Mouse (Mus musculus) CH12.LX (cell line): ENCODE measurements at regions not wholly inside any gene's neighbourhood (a gene's known extent, or its start where the extent isn't known, plus 50 kb on each side); places are given as distances from the start of the nearest gene placed in this dataset.

Experiments used
- DNase-seq: peaks from one replicate; pipeline ENCODE4 v3.0.0-alpha.2; 2013; ENCODE audit errors: extremely low read depth
- H3K27ac ChIP-seq: 2 replicates; pipeline ENCODE4 v1.5.1; 2012; ENCODE audit warnings: low read depth, mild to moderate bottlenecking, control low read depth, moderate library complexity; ENCODE audit not compliant: insufficient read depth
- H3K27me3 ChIP-seq: replicated peaks from 2 replicates; pipeline ENCODE3; 2012; ENCODE audit warnings: inconsistent platforms
- H3K36me3 ChIP-seq, 2 experiments: replicated peaks in 1 of 2; 2 replicates each; pipeline versions ENCODE3 to v1.6.1; 2012; ENCODE audit warnings: inconsistent platforms in 1 of 2, low read length in 1 of 2, mild to moderate bottlenecking in 1 of 2, mixed read lengths in 1 of 2, moderate library complexity in 1 of 2; ENCODE audit not compliant: control insufficient read depth in 1 of 2, insufficient read depth in 1 of 2
- H3K4me1 ChIP-seq, 2 experiments: 2 replicates each; pipeline ENCODE4 v1.6.1; 2012; ENCODE audit warnings: inconsistent platforms in 1 of 2, moderate library complexity in 1 of 2; ENCODE audit not compliant: insufficient read depth in 2 of 2, control insufficient read depth in 1 of 2
- H3K4me2 ChIP-seq: 2 replicates; pipeline ENCODE4 v1.6.1; 2012; ENCODE audit warnings: low read depth, mild to moderate bottlenecking, control low read depth; ENCODE audit not compliant: poor library complexity, insufficient read depth, severe bottlenecking
- H3K4me3 ChIP-seq, 3 experiments: fragments of 150-350 bp in 1 of 3; sonication (generic) in 1 of 3; replicated peaks in 1 of 3; 2 replicates each; pipeline versions ENCODE3 to v1.5.1; 2011 to 2012; ENCODE audit warnings: low read depth in 2 of 3, low read length in 2 of 3, mild to moderate bottlenecking in 2 of 3, moderate library complexity in 2 of 3, control low read depth in 1 of 3, improper control_type of control experiment in 1 of 3, inconsistent platforms in 1 of 3, mixed read lengths in 1 of 3; ENCODE audit not compliant: poor library complexity in 1 of 3
- H3K79me2 ChIP-seq: replicated peaks from 2 replicates; pipeline ENCODE4 v1.6.1; 2012; ENCODE audit warnings: mild to moderate bottlenecking, moderate library complexity; ENCODE audit not compliant: control insufficient read depth, poor library complexity, insufficient read depth, severe bottlenecking; ENCODE audit errors: extremely low read depth
- H3K9ac ChIP-seq: 2 replicates; pipeline ENCODE4 v1.6.1; 2012; ENCODE audit warnings: low read depth, mild to moderate bottlenecking, control low read depth, moderate library complexity; ENCODE audit not compliant: insufficient read depth
- H3K9me3 ChIP-seq: replicated peaks from 2 replicates; pipeline ENCODE3; 2012; ENCODE audit warnings: low read length, inconsistent platforms, mixed read lengths
- BHLHE40 ChIP-seq: IDR thresholded peaks from 2 replicates; pipeline ENCODE4 v1.6.1; 2011; ENCODE audit warnings: mild to moderate bottlenecking, low read depth, low read length, improper control_type of control experiment
- CHD2 ChIP-seq: IDR thresholded peaks from 2 replicates; pipeline ENCODE4 v1.6.1; 2011; ENCODE audit warnings: low read length, improper control_type of control experiment
- E2F4 ChIP-seq: IDR thresholded peaks from 2 replicates; pipeline ENCODE4 v1.6.1; 2011; ENCODE audit warnings: low read depth, low read length, improper control_type of control experiment; ENCODE audit not compliant: insufficient replicate concordance
- ELF1 ChIP-seq: IDR thresholded peaks from 2 replicates; pipeline ENCODE4 v1.6.1; 2014; ENCODE audit warnings: low read depth, mild to moderate bottlenecking, inconsistent platforms, low read length, improper control_type of control experiment
- GABPA ChIP-seq: IDR thresholded peaks from 2 replicates; pipeline ENCODE4 v1.6.1; 2012; ENCODE audit warnings: low read depth, low read length, improper control_type of control experiment, inconsistent platforms; ENCODE audit not compliant: insufficient replicate concordance
- MXI1 ChIP-seq: IDR thresholded peaks from 2 replicates; pipeline ENCODE4 v1.6.1; 2011; ENCODE audit warnings: mild to moderate bottlenecking, low read depth, low read length, improper control_type of control experiment
- RAD21 ChIP-seq: IDR thresholded peaks from 2 replicates; pipeline ENCODE4 v1.6.1; 2011; ENCODE audit warnings: low read depth, mild to moderate bottlenecking, low read length, improper control_type of control experiment, moderate library complexity
- RCOR1 ChIP-seq: conservative IDR thresholded peaks from 2 replicates; pipeline ENCODE4 v1.6.1; 2012; ENCODE audit warnings: low read depth, mild to moderate bottlenecking, inconsistent platforms, low read length, improper control_type of control experiment
- SIN3A ChIP-seq: IDR thresholded peaks from 2 replicates; pipeline ENCODE4 v1.6.1; 2012; ENCODE audit warnings: low read length, improper control_type of control experiment, inconsistent platforms
- USF1 ChIP-seq: IDR thresholded peaks from 2 replicates; pipeline ENCODE4 v1.6.1; 2014; ENCODE audit warnings: low read depth, mild to moderate bottlenecking, inconsistent platforms, low read length, improper control_type of control experiment
- USF2 ChIP-seq: conservative IDR thresholded peaks from 2 replicates; pipeline ENCODE4 v1.6.1; 2011; ENCODE audit warnings: low read depth, low read length, improper control_type of control experiment
- dilution Hi-C: fragments of 300-500 bp; cut with MboI; formaldehyde crosslinking; loops from 2 replicates; pipeline ENCODE4 v1.14.3; 2020; ENCODE audit warnings: low sequenced_read_pairs; ENCODE audit not compliant: extremely low pct_unique_long_range_greater_than_20kb, extremely low pct_ligation_motif_present
- in situ Hi-C: fragments of 300-500 bp; cut with MboI; formaldehyde crosslinking; loops from 3 replicates; pipeline ENCODE4 v1.14.3; 2019; ENCODE audit warnings: low sequenced_read_pairs, low pct_ligation_motif_present, low pct_unique_long_range_greater_than_20kb, mixed read lengths

- dilution Hi-C loops, result no loop called here
- H3K9me3 ChIP-seq, result peaks cover 24% of the 10 kb centered on the region
- peaks cover 5 to 49% of the 10 kb centered on the region in 2 experiments for H3K4me1 ChIP-seq
- H3K4me2 ChIP-seq, result no peak overlapping the region
- no peaks in the 10 kb centered on the region for H3K79me2 ChIP-seq
- no peak overlapping the region for H3K9ac ChIP-seq
- no peak for TF ChIP-seq SIN3A
- TF ChIP-seq ELF1, result no peak
- no peak for TF ChIP-seq RCOR1
- H3K4me3 ChIP-seq, result no peak overlapping the region
- in situ Hi-C loops, result no loop called here
- H3K27ac ChIP-seq, result no peak overlapping the region
- H3K36me3 ChIP-seq, result no peaks in the 10 kb centered on the region
- H3K27me3 ChIP-seq, result no peaks in the 10 kb centered on the region
- no peak for DNase-seq
Measured at GRCm38 (mm10) chr16:95820606-95821005, 118.7 kb downstream of the Ets2 start.

GRCm38 (mm10) chr16:95820013-95820412, 118.1 kb downstream of the Ets2 start:
- dilution Hi-C loops, result no loop called here
- Histone ChIP-seq H3K27me3 (no peaks in the 10 kb centered on the region), H3K9me3 (peaks cover 24% of the 10 kb centered on the region), H3K36me3 (no peaks in the 10 kb centered on the region), H3K4me1 (peaks cover 11 to 51% of the 10 kb centered on the region in 2 experiments), H3K79me2 (no peaks in the 10 kb centered on the region), H3K4me3 (no peak overlapping the region), H3K27ac (no peak overlapping the region), H3K4me2 (no peak overlapping the region), H3K9ac (no peak overlapping the region)
- peak; percentile 46 for DNase-seq
- in situ Hi-C loops, result no loop called here
- TF ChIP-seq MXI1, result no peak
- TF ChIP-seq USF1, result no peak
- no peak for TF ChIP-seq SIN3A
- TF ChIP-seq GABPA, result no peak
- no peak for TF ChIP-seq E2F4
- no peak for TF ChIP-seq USF2
- TF ChIP-seq RCOR1, result no peak
- no peak for TF ChIP-seq CHD2
- TF ChIP-seq BHLHE40, result no peak

DNA sequence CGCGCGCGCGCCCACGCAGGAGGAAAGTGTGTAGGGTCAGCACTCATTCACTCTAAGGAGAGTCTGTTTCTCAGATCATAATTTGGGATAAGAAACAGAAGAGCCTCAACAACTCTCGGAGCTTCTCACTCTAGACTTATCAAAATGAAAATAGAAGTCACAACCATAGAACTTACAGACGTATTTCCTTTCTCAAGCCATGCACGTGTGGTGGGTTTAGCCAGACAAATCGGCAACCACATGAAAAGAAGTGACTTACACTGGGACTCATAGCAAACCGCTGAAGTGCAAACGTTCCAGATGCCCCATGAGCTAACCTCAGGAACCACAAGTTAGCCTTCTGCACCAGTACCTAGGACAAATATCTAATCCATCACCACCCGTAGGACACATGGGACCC, 114.1 kb downstream of the Ets2 start:
- in situ Hi-C loops (loop anchor here (10.0 kb wide), 1 partner anchor 119 kb away; no protein-coding TSS in a partner anchor), dilution Hi-C loops (no loop called here)
- H3K9ac ChIP-seq, result no peak overlapping the region
- no peak for DNase-seq
- H3K4me2 ChIP-seq, result no peak overlapping the region
- H3K4me3 ChIP-seq, result no peak overlapping the region
- peaks cover 24% of the 10 kb centered on the region for H3K9me3 ChIP-seq
- no peak overlapping the region for H3K27ac ChIP-seq
- TF ChIP-seq BHLHE40 (peak; percentile 71), RAD21 (no peak)
- peaks cover 17 to 34% of the 10 kb centered on the region in 2 experiments for H3K4me1 ChIP-seq
- H3K36me3 ChIP-seq, result no peaks in the 10 kb centered on the region
- no peaks in the 10 kb centered on the region for H3K79me2 ChIP-seq
- H3K27me3 ChIP-seq, result peaks cover 2% of the 10 kb centered on the region
